Mouse (Mus musculus) intestine, embryonic 15.5 days (tissue): ENCODE results near the gene Mchr1. TPM values are rescaled to one million over a fixed set of nuclear protein-coding genes. Genes with fewer than 3 reads are reported as not detected.

ENCODE experiments used
- polyA plus RNA-seq: library from polyadenylated mRNA; unstranded; fragments of >200 nt; fragmentation: Nextera tagmentation; extraction: Ambion mirVana; gene quantifications from 2 replicates; pipeline ENCODE4 v1.2.1, GENCODE M21; 2015

The Mchr1 gene
- polyA plus RNA-seq, 1 experiment from 2014 or later = 1.0 TPM

Other genes with a start within 250 kb of the Mchr1 start
- 16.0 and 18.0 TPM in 2 replicates for gene Mrtfa, start 44.7 kb upstream of the Mchr1 start, polyA plus RNA-seq
- 69.5 and 71.8 TPM in 2 replicates for gene Slc25a17, start 125.3 kb downstream of the Mchr1 start, polyA plus RNA-seq
- gene St13, start 164.6 kb downstream of the Mchr1 start, polyA plus RNA-seq = 145 and 170 TPM in 2 replicates
- gene Xpnpep3, start 164.6 kb downstream of the Mchr1 start, polyA plus RNA-seq = 7.5 and 8.3 TPM in 2 replicates
- gene Dnajb7, start 172.8 kb downstream of the Mchr1 start, polyA plus RNA-seq = 1.6 and 1.8 TPM in 2 replicates
- 459 and 464 TPM in 2 replicates for gene Rbx1, start 230.8 kb downstream of the Mchr1 start, polyA plus RNA-seq